Mouse (Mus musculus): ENCODE results near the gene Gm436. TPM values are rescaled to one million over a fixed set of nuclear protein-coding genes. Genes with fewer than 3 reads are reported as not detected.

The Gm436 gene
- not detected in 4 replicates for total RNA-seq (2023; ENCODE audit: inconsistent age)

DNA sequence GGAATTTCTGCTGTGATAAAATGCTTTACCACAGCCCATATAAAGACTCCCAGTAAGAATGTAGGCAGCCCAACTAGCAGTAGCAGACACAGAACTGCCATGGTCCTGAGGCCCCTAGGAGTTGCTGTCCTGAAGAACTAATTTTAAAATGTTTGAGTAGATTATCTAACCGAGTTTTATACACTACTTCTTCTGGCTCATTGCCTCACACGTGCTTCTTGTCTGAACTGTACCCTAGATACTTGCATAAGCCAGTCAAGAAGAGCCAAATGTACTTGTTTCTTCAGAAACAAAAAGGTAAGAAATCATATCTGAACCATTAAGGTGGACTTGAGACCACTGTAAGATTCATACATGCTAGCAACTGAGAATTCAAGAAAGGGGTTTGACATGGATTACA lies at the start of gene Gm436:
TSS of gene Gm436 (minus strand) at position 101 of the 400 bp plus-strand sequence.

DNA sequence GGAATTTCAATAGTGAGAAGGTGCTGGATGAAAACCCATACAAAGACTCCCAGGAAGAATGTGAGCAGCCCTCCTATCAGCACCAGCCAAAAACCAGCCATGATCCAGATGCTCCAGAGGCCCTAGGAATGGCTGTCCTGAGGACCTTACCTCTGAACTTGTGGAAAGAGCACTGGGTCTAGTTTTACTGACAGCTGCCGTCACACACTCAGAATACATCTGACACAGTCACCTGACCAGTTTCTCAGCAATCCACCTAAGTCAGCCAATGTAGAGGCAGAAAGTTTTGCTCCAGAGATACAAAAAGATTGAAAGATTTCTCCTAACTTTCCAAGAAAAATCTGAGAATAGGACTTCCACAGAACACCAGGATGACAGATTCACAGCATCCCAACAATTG lies 35.1 kb upstream of the Gm436 start, which contains the start of gene Gm13178:
TSS of gene Gm13178 (minus strand) at position 101 of the 400 bp plus-strand sequence.

Other genes with a start within 250 kb of the Gm436 start
- gene 1700012P22Rik, start 247.6 kb downstream of the Gm436 start, total RNA-seq (2023; ENCODE audit: inconsistent age): not detected in 4 replicates
- gene Gm9944, start 233.1 kb downstream of the Gm436 start, total RNA-seq (2023; ENCODE audit: inconsistent age): not detected in 4 replicates
- not detected in 4 replicates for gene Aadacl3, start 222.6 kb downstream of the Gm436 start, total RNA-seq (2023; ENCODE audit: inconsistent age)
- gene 9430007A20Rik, start 166.5 kb downstream of the Gm436 start, total RNA-seq (2023; ENCODE audit: inconsistent age): not detected in 4 replicates
- not detected in 4 replicates for gene Gm13124, start 121.2 kb downstream of the Gm436 start, total RNA-seq (2023; ENCODE audit: inconsistent age)
- not detected in 4 replicates for gene Aadacl4, start 72.7 kb downstream of the Gm436 start, total RNA-seq (2023; ENCODE audit: inconsistent age)
- not detected in 4 replicates for gene Gm13178, start 35.0 kb upstream of the Gm436 start, total RNA-seq (2023; ENCODE audit: inconsistent age)
- not detected in 4 replicates for gene Gm438, start 100.2 kb upstream of the Gm436 start, total RNA-seq (2023; ENCODE audit: inconsistent age)
- 6.2 to 9.6 TPM (median 6.6 TPM) in 4 replicates for gene Dhrs3, start 206.5 kb upstream of the Gm436 start, total RNA-seq (2023; ENCODE audit: inconsistent age)

All from B cell, adult (primary cell).